Mouse (Mus musculus) liver, embryonic 11.5 days (tissue): Measurements from ENCODE around the gene Cep164. TPM values are rescaled to one million over a fixed set of nuclear protein-coding genes. Genes with fewer than 3 reads are reported as not detected.
"Not testable (repeated sequence)": the region's sequence is repeated elsewhere in the genome, so short reads cannot be mapped to it uniquely, and the experiment has no call there.

Experiments used
- ATAC-seq: fragments of 200-750 bp; cut with Nextera tagmentation; replicated peaks from 2 replicates; pipeline ENCODE4 v1.8.0; 2017; ENCODE audit warnings: moderate number of reproducible peaks, mild to moderate bottlenecking, moderate TSS enrichment, moderate library complexity; ENCODE audit not compliant: low FRiP score
- DNase-seq: peaks from one replicate; pipeline ENCODE4 v3.0.0-alpha.2; 2017; ENCODE audit warnings: low spot score
- H3K27ac ChIP-seq: fragments of 300-500 bp; sonication (generic); 2 replicates; pipeline ENCODE4 v1.5.1; 2014; ENCODE audit warnings: mild to moderate bottlenecking, low read depth, low read length, control low read depth
- H3K27me3 ChIP-seq: fragments of 300-500 bp; sonication (generic); replicated peaks from 2 replicates; pipeline ENCODE4 v1.6.1; 2014; ENCODE audit warnings: low read length, mixed read lengths; ENCODE audit not compliant: control insufficient read depth, insufficient read depth
- H3K36me3 ChIP-seq: fragments of 300-500 bp; sonication (generic); 2 replicates; pipeline ENCODE4 v1.6.1; 2014; ENCODE audit warnings: mild to moderate bottlenecking, low read length, moderate library complexity, mixed read lengths; ENCODE audit not compliant: control insufficient read depth, insufficient read depth
- H3K4me1 ChIP-seq: fragments of 300-500 bp; sonication (generic); replicated peaks from 2 replicates; pipeline ENCODE4 v1.6.1; 2014; ENCODE audit warnings: low read length, mixed read lengths; ENCODE audit not compliant: control insufficient read depth, insufficient read depth
- H3K4me2 ChIP-seq: fragments of 300-500 bp; sonication (generic); 2 replicates; pipeline ENCODE4 v1.6.1; 2014; ENCODE audit warnings: mild to moderate bottlenecking, control low read depth, moderate library complexity
- H3K4me3 ChIP-seq: fragments of 300-500 bp; sonication (generic); 2 replicates; pipeline ENCODE4 v1.5.1; 2014; ENCODE audit warnings: low read depth, low read length, control low read depth
- H3K9ac ChIP-seq: fragments of 300-500 bp; sonication (generic); 2 replicates; pipeline ENCODE4 v1.6.1; 2014; ENCODE audit warnings: low read depth, low read length, control low read depth
- H3K9me3 ChIP-seq: fragments of 300-500 bp; sonication (generic); 2 replicates; pipeline ENCODE4 v1.6.1; 2016; ENCODE audit warnings: low read length, inconsistent platforms, mixed read lengths; ENCODE audit not compliant: control insufficient read depth
- WGBS: fragments of 180-500 bp; shearing (Covaris S2); extraction: QIAGEN DNeasy Blood & Tissue Kit; methylation state at CpG from one replicate; pipeline ENCODE4 v1.1.7; 2014; 5-methylcytosine and 5-hydroxymethylcytosine counted together
- polyA plus RNA-seq: library from polyadenylated mRNA; unstranded; fragments of >200 nt; fragmentation: Nextera tagmentation; extraction: Ambion mirVana; gene quantifications from 2 replicates; pipeline ENCODE4 v1.2.1, GENCODE M21; 2014

The Cep164 gene
- polyA plus RNA-seq, 1 experiment from 2014 or later: 12.9 TPM

- H3K36me3 ChIP-seq: no peaks in the 10 kb centered on the region; the same call in 1 of the 2 replicates
- WGBS: 46% methylated on average over 5 of the region's 5 CpGs
- H3K4me3 ChIP-seq: no peak overlapping the region
- H3K4me1 ChIP-seq: peaks cover 4% of the 10 kb centered on the region
- no peak overlapping the region for H3K9ac ChIP-seq
- H3K4me2 ChIP-seq: no peak overlapping the region
- H3K27me3 ChIP-seq: no peaks in the 10 kb centered on the region
- DNase-seq (no peak), ATAC-seq (peak; percentile 49)
- no peaks in the 10 kb centered on the region for H3K9me3 ChIP-seq
- H3K27ac ChIP-seq: no peak overlapping the region
Measured at GRCm38 (mm10) chr9:45788405-45788804, 40.1 kb downstream of the Cep164 start.

- DNase-seq: no peak
- H3K36me3 ChIP-seq: no peaks in the 10 kb centered on the region; the same call in 1 of the 2 replicates
- H3K27me3 ChIP-seq: no peaks in the 10 kb centered on the region
- no peak overlapping the region for H3K9ac ChIP-seq
- H3K4me1 ChIP-seq: peaks cover 4% of the 10 kb centered on the region
- no peak; the same call in 1 of the 2 replicates for ATAC-seq
- no peak overlapping the region for H3K27ac ChIP-seq
- H3K4me2 ChIP-seq: no peak overlapping the region
- H3K9me3 ChIP-seq: no peaks in the 10 kb centered on the region
- no peak overlapping the region for H3K4me3 ChIP-seq
- WGBS: 75% methylated on average over 6 of the region's 6 CpGs
Measured at GRCm38 (mm10) chr9:45787547-45787946, 40.9 kb downstream of the Cep164 start.

GRCm38 (mm10) chr9:45787071-45787470, 41.4 kb downstream of the Cep164 start:
- WGBS: 91% methylated on average over 8 of the region's 8 CpGs
- DNase-seq (no peak), ATAC-seq (no peak)
- H3K4me2 ChIP-seq: no peak overlapping the region
- H3K27ac ChIP-seq: no peak overlapping the region
- H3K4me1 ChIP-seq: peaks cover 4% of the 10 kb centered on the region
- H3K9me3 ChIP-seq: no peaks in the 10 kb centered on the region
- H3K36me3 ChIP-seq: no peaks in the 10 kb centered on the region; the same call in 1 of the 2 replicates
- H3K27me3 ChIP-seq: no peaks in the 10 kb centered on the region
- H3K9ac ChIP-seq: no peak overlapping the region
- no peak overlapping the region for H3K4me3 ChIP-seq

GRCm38 (mm10) chr9:45783249-45784069, 45.0 kb downstream of the Cep164 start:
- WGBS: 83% methylated on average over 12 of the region's 12 CpGs
- H3K4me1 ChIP-seq: peaks cover 4% of the 10 kb centered on the region
- ATAC-seq (no peak), DNase-seq (no peak)
- no peak overlapping the region for H3K4me2 ChIP-seq
- no peak overlapping the region for H3K4me3 ChIP-seq
- no peaks in the 10 kb centered on the region for H3K9me3 ChIP-seq
- H3K9ac ChIP-seq: no peak overlapping the region
- H3K36me3 ChIP-seq: no peaks in the 10 kb centered on the region
- no peak overlapping the region for H3K27ac ChIP-seq
- H3K27me3 ChIP-seq: no peaks in the 10 kb centered on the region

GRCm38 (mm10) chr9:45779201-45779600, 49.3 kb downstream of the Cep164 start:
- 76% methylated on average over 6 of the region's 6 CpGs for WGBS
- H3K36me3 ChIP-seq: peaks cover 5% of the 10 kb centered on the region
- no peak for ATAC-seq

GRCm38 (mm10) chr9:45776176-45776575, 52.3 kb downstream of the Cep164 start:
- WGBS: 76% methylated on average over 3 of the region's 3 CpGs
- not testable (repeated sequence) for H3K9ac ChIP-seq, H3K9me3 ChIP-seq, H3K27ac ChIP-seq, H3K4me1 ChIP-seq, DNase-seq, ATAC-seq, H3K27me3 ChIP-seq, H3K4me3 ChIP-seq, H3K4me2 ChIP-seq
- peaks cover 10% of the 10 kb centered on the region for H3K36me3 ChIP-seq

More at GRCm38 (mm10) chr9:45779201-45779600, 49.3 kb downstream of the Cep164 start:
- no peak overlapping the region for H3K4me3 ChIP-seq
- H3K9me3 ChIP-seq: no peaks in the 10 kb centered on the region
- no peak overlapping the region for H3K27ac ChIP-seq
- DNase-seq: no peak
- no peak overlapping the region for H3K4me2 ChIP-seq
- no peak overlapping the region for H3K9ac ChIP-seq
- no peaks in the 10 kb centered on the region for H3K27me3 ChIP-seq
- H3K4me1 ChIP-seq: no peaks in the 10 kb centered on the region

- ATAC-seq (no peak; the same call in 1 of the 2 replicates), DNase-seq (no peak)
- Histone ChIP-seq H3K9ac (no peak overlapping the region), H3K4me2 (no peak overlapping the region), H3K36me3 (peaks cover 10% of the 10 kb centered on the region), H3K4me3 (no peak overlapping the region), H3K4me1 (no peaks in the 10 kb centered on the region), H3K27ac (no peak overlapping the region), H3K27me3 (no peaks in the 10 kb centered on the region), H3K9me3 (no peaks in the 10 kb centered on the region)
- 80% methylated on average over 6 of the region's 6 CpGs for WGBS
Measured at GRCm38 (mm10) chr9:45774088-45774487, 54.4 kb downstream of the Cep164 start.

GRCm38 (mm10) chr9:45769596-45769995, 58.9 kb downstream of the Cep164 start:
- Histone ChIP-seq H3K4me1 (no peaks in the 10 kb centered on the region), H3K9ac (no peak overlapping the region), H3K27me3 (no peaks in the 10 kb centered on the region), H3K27ac (no peak overlapping the region), H3K4me3 (no peak overlapping the region), H3K9me3 (no peaks in the 10 kb centered on the region), H3K4me2 (no peak overlapping the region), H3K36me3 (peaks cover 5% of the 10 kb centered on the region)
- WGBS: 80% methylated on average over 5 of the region's 5 CpGs
- ATAC-seq (no peak), DNase-seq (no peak)

- Histone ChIP-seq H3K36me3 (no peaks in the 10 kb centered on the region), H3K27ac (no peak overlapping the region), H3K4me1 (no peaks in the 10 kb centered on the region), H3K9me3 (no peaks in the 10 kb centered on the region), H3K4me2 (no peak overlapping the region), H3K27me3 (no peaks in the 10 kb centered on the region), H3K4me3 (no peak overlapping the region), H3K9ac (no peak overlapping the region)
- 72% methylated on average over 18 of the region's 18 CpGs for WGBS
- DNase-seq (no peak), ATAC-seq (no peak)
Measured at GRCm38 (mm10) chr9:45768421-45768820, 60.1 kb downstream of the Cep164 start.
